Mouse (Mus musculus) E14TG2a.4 (cell line): ENCODE results near the gene Tekt3.

Experiments
- CTCF ChIP-seq: conservative IDR thresholded peaks from 2 replicates; pipeline ENCODE4 v1.5.1; 2014; ENCODE audit warnings: low read length
- NANOG ChIP-seq: IDR thresholded peaks from 2 replicates; pipeline ENCODE4 v1.6.1; 2014; ENCODE audit warnings: borderline replicate concordance, low read length, mixed read lengths
- POU5F1 ChIP-seq: IDR thresholded peaks from 2 replicates; pipeline ENCODE4 v1.6.1; 2014; ENCODE audit warnings: low read length, borderline replicate concordance

GRCm38 (mm10) chr11:63099390-63099789 is 37.9 kb downstream of the Tekt3 start:
- TF ChIP-seq CTCF (no peak), NANOG (no peak), POU5F1 (no peak)
